Mouse (Mus musculus) lung, postnatal 36 days (tissue): ENCODE results near the gene Kifc5b.
A peak's percentile ranks its signal among the peaks of the same experiment; 100 is the strongest.
"Not testable (repeated sequence)": the region's sequence is repeated elsewhere in the genome, so short reads cannot be mapped to it uniquely, and the experiment has no call there.

Experiments used
- DNase-seq: peaks from one replicate; pipeline ENCODE4 v3.0.0; 2022; ENCODE audit warnings: mixed read lengths

Gene Kifc5b

DNA sequence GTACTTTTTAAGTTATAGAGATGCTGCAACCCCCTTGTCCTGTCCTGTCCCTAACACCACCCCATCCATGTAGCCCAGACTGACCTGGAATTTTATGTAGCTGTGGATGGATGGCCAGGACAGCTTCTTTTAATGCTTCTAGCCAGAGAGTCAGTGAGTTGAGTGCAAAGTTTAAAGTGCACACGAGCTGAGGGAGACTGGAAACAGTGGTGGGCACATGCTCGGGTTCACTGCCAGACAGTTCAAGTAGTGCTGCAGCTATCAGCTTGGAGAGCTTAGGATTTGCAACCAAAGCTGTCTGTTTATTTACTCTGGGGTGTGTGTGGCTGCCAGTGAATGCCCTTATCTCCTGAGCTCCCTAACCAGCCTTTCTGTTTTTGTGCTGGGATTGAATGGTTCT, 2.6 kb downstream of the Kifc5b start:
- DNase-seq: not testable (repeated sequence)

DNA sequence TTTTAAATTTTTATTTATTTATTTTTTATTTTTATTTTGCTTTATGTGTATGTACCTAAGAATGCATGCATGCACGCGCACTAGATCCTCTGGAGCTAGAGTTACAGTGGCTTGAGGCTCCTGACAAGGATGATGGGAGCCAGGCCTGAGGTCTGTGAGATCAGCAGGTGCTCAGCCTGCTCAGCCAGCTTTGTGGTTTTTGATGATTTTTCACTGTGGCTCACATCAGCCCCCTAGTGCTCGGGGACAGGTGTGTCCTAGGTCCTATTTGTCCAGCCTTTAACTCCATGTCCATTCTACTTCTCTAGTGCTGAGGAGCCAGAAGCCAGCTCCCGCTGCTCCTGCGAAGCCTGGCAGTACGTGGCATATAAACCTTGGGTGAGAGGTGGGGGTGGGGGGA, 5.5 kb downstream of the Kifc5b start:
- DNase-seq: not testable (repeated sequence)

DNA sequence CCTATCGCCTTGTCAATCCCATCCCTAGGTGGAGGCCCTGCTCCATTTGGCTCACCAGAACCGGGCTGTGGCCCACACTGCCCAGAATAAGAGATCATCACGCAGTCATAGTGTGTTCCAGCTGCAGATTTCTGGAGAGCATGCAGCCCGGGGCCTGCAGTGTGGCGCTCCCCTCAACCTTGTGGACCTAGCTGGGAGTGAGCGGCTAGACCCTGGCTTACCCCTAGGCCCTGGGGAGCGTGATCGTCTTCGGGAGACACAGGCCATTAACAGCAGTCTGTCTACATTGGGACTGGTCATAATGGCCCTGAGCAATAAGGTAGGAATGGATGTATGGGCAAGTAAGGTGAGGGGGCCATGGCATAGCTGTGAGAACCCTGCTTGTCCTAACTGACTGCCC, 8.5 kb downstream of the Kifc5b start:
- DNase-seq: not testable (repeated sequence)

DNA sequence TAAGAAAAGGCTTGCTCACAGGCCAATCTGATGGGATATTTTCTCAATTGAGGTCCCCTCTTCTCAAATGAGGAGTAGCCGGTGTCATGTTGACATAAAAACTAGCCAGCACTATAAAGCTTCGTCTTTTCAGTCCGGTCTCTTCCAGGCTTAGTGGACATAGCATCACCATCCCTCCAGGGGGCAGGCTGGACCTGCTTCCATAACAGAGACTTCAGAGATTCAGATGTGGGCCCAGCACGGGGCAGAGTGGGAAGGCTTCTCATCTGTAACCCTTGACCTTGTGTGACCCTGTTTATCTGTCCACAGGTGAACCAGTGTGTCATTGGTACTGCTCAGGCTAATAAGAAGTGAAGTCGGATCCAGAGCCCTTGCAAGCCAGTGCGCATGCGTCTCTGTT, 14.9 kb downstream of the Kifc5b start:
- DNase-seq: peak; percentile 73

DNA sequence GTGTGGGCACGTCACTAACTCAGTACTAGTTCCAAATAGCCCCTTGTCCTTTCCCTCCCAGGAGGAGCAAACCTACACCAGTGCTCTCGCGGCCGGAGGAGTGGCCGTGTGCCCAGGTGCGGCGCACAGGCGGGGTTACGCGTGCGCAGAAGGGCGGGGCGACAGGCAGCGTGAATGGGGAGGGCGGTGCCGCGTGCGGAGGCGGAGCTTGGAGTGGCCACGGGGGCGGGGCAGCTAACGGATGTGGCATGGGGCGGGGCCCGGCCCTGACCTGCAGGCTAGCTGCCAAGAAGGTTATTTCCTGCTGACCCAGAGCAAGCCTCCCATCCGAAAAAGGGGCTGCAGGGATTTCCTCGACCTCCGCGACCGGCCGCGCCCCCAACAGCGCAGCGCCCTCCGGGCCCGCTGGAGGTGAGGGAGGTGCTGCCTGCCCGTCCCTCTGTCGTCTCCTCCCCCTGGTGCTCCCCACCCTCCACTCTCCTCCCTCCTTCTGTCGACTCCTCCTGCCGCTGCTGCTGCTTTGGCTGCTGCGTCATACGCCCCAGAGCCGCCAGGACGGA, 16.0 kb downstream of the Kifc5b start, which contains the start of gene Phf1:
Phf1 (plus strand) TSS at position 214 of the 560 bp plus-strand sequence.
- DNase-seq: peak; percentile 98

DNA sequence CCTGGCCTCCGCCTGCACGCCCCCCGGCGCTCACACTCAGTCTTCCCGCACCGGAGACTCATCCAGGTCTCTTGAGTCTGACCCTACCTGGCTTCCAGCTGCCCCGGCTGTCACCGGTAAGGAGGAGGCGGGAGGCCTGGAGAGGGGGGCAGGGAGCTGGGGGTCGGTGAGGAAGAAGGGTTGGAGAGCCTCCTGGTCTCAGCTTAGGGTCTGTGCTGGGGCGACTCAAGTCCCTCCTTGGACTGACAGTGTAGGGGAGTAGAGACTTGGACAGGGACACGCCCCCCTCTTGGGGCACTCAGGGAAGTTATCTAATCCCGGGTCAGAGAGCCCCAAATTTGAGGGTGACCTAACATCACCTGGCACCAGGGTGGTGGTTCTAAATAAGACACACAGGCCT, 16.5 kb downstream of the Kifc5b start:
- DNase-seq: peak; percentile 36

DNA sequence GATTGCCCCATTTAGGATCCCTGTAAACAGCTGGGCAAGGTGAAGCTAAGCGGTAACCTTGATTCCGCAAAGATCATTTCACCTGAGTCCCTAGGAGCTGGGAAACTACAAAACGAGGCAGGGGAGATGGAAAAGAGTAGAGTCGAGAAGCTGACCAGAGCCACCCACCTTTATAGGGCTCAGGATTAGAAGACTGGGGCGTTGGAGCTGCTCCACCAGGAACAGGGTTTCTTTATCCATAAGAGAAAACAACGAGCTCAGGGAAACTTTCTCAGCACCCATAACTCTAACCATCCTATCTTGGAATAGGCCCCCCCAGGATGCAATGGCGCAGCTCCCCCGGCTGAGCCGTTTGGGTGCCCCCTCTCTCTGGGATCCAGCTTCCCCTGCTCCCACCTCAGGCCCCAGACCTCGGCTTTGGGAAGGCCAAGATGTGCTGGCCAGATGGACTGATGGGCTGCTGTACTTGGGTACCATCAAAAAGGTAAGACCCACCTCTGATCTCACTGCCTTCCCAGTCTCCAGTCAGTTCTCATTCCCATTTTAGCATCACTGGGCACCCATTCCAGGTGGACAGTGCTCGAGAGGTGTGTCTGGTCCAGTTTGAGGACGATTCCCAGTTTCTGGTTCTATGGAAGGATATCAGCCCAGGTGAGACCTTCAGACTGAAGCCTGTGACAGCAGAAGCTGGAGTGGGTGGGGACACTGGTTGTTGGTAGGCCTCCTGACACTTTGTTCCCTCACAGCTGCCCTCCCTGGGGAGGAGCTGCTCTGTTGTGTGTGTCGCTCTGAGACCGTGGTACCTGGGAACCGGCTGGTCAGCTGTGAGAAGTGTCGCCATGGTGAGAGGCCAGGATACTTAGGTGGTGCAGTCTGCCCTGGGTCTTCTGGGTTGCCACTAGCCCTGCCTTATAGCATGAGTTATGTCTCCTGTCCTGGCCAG, 17.3 kb downstream of the Kifc5b start:
- DNase-seq: no peak

DNA sequence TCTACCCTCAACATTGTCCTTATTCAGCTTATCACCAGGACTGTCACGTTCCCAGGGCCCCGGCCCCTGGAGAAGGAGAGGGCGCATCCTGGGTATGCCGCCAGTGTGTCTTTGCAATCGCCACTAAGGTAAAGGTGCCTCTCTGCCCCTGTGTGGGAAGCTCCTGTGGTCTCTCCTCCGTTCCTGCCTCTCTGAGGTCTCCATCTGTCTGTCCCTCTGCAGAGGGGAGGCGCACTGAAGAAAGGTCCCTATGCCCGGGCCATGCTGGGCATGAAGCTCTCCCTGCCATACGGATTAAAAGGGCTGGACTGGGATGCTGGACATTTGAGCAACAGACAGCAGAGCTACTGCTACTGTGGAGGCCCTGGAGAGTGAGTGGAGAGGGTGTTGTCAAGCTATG, 18.1 kb downstream of the Kifc5b start:
- no peak for DNase-seq

DNA sequence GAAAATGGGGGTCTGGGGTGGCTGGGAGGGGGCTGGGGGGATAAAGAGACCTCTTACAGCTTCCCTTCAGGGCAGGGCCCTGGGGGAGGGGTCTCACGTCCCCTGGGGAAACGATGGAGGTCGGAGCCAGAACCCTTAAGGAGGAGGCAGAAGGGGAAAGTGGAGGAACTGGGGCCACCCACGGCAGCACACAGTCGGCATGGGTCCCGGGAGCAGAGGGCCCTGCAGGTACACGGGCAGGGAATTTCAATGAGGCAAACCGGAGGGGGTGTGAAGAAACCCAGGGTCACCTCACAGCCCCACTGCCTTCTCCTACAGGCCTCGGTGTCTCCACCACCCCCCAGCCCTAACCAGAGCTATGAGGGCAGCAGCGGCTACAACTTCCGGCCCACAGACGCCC, 19.6 kb downstream of the Kifc5b start:
- DNase-seq: no peak

DNA sequence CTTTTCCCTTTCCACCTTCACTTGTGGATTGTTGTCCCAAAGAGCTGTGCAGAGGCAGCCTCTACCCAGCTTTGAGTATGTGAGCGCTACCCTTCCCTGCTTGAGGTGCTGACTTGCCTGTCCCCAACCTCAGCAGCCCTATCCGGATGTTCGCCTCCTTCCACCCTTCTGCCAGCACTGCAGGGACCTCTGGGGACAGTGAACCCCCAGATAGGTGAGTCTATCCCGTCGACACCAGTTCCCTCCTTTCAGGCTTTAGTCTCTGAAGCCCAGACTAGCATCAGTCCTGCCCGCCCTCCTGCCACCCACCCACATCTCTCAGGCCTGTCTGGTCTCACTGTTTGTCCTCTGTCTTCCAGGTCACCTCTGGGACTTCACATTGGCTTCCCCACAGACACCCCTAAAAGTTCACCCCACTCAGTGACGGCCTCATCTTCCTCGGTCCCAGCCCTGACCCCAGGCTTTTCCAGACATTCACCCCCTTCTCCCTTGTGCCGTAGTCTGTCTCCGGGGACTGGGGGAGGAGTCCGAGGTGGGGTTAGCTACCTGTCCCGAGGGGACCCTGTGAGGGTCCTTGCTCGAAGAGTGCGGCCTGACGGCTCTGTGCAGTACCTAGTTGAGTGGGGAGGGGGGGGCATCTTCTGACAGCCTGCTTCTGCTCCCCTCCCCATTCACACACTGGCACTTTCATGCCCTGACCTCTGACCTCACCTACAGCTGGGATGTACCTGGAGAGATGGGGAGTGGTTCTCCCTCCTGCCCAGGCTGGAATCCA, 20.2 kb downstream of the Kifc5b start:
- DNase-seq: no peak

DNA sequence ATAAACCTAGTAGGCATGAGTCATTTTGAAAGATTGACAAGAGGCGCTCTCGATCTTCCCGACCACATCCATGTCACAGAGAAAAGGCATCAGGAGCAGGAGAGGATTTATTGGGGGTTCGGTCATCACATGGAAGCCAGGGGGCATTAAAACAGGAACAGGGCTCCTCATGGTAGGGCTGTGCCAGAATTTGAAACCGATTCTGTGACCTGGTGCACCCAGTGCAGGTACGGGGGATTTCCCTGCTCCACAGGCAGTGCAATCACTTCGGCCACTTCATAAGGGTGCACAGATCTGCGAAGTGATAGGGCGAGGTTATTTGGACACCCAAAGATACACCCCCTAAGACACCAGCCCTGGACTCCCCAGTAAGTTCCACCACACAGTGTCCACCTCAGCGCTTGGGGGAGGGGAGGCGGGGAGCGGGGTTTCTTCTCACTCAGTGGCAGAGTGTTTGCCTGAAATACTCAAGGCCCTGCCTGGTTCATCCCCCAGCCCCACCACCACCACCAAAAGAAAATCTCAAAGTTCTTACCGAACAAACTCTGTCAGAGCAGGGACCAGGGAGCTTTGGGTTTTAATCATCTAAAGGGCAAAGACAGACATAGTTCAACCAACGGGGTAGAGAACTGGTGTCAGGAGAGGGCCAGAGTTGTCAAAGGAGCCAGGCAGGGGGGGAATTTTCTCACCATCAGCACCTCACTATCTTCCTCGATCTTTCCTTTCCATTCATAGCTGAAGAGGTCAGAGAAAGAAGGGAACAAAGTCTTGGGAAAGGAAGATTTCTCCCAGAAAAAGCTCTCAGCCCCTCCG, 21.2 kb downstream of the Kifc5b start:
- DNase-seq: no peak

DNA sequence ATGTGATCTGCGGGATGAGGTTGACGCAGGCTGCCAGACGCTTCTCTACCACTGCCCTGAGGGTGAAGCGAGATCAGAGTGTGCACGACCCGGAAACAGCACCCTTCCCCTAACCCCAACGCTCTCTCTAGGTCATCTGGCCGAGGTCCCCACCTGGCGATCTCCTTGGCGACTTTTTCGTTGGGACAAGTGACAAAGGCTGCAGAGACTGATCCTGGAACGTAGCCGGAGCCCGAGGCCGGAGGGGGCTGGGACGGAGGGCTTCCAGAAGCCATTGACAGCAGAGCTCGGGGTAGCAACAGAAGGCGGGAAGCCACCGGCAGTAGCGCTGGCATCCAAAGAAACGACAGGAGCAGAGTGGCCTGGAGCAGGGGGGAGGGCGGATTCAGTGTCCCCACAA, 21.8 kb downstream of the Kifc5b start:
- no peak for DNase-seq

DNA sequence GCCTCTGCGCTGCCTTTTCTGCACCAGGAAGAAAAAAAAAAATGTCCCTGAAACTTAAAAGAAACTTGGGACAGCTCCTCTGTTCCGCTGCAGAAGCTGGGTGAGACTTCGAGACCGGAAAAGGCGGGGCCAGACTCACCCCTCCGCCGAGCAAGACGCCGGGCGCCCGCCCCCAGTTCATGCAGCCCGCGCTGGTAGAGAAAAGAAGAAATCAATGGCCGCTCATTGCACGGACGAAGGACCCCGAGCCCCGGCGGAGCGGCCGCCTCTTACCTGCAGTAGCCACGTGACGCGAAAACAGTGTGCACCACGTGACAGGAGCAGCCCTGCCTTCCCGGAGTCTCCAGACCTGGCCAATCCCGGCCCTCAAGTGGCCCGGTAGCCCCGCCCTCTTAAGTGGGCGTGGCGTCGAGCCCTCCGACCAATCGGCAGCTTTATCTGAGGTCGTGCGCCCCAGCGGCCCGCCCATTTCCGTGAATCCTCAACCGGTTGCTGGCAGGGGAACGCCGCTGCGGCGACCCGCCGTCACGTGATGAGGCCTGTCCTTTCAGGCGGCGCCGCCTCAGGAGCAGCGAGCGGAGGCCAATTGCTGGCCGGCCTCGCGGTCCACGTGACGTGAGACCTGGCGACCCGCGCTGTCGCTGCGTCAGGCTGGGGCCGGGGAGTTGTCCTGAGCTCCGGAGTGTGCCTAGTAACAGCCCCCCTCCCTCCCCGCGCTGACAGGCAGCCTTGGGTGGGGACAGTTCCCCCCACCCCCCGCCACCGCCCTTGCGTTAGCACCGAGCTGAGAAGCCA, 22.5 kb downstream of the Kifc5b start, which contains the start of gene Cuta:
Cuta (minus strand) TSS at position 392 of the 795 bp plus-strand sequence.
- peak; percentile 100 for DNase-seq

DNA sequence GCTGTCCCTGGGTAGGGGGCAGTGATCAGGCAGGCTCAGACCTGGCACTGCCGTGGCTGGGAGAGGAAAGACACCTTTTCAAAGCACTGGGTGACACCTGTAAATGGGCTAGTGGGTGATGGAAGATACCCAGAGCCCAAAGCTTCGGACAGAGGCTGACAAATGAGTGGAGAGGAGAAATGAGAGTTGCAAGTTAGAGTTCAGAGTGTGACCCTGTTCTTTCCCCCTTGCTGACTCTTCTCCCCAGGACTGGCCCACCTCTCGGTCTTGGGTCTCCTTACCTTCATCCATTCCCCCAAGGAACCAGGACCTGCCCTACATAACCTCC, 23.0 kb downstream of the Kifc5b start:
- DNase-seq: no peak

DNA sequence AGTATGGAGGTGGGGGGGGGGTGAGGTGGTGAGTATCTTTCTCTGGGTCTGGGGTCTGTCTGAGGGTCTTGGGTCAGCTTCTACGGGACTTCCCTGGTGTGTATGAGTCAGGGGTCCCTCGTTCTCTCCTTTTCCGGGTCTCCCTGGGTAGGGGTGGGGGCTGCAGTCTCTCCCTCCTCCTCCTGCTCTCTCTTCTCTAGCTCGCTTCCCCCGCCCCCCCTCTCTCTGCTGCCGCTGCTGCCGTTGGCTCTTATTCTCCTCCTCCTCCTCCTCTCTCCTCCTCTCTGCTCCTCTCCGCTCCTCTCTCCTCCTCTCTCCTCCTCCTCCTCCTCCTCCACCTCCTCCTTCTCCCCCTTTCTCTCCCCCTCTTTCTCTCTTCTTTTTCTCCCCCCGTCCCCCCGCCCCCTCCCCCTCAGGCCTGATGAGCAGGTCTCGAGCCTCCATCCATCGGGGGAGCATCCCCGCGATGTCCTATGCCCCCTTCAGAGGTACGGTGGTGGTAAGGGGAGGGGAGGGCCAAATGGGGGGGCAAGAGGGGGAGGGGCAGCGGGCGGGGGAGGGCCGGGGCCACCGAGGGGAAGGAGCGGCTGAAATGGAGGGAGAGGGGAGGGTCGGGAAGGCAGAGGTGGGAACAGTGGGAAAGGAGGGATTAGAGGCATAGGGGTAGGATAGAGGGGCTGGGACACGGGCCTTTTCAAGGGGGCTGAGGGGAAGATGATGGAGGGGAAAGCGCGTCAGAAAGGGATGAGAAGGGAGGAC, 24.3 kb downstream of the Kifc5b start, which contains the start of gene Syngap1:
Syngap1 (plus strand) TSS at position 223 of the 759 bp plus-strand sequence.
- no peak for DNase-seq

DNA sequence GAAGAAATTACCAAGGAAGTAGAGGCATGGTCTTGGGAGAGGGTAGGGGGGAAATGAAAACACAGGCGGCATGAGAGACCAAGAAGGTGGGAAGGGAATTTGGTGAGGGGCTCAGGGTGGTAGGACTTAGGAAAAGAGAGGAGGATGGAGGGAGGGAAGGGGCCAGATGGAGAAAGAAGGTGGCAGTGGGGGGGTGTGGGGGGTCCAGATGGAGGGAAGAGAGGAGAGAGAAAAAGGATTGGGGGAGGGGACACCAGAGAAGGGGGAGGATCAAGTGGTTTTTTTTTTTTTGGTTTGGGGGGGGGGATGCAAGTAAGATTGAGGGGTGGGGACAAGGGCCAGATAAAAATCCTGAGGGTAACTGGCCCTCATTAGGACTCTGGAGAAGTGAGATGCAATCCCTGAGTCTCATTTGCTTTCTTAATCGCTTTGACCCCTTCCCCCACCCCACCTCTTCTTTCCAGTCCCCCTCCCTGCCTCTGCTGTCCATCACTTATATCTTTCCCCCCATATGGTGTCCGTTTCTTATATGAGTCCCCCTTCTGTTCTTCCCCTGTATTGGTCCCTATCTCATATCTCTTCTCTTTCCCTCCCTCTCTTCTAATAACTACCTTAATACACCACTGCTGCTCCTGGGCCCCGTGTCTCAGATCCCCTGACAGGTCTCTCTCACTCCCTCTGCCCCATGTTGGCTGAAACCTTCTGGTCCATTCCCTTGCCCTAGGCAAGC, 25.1 kb downstream of the Kifc5b start:
- no peak for DNase-seq

DNA sequence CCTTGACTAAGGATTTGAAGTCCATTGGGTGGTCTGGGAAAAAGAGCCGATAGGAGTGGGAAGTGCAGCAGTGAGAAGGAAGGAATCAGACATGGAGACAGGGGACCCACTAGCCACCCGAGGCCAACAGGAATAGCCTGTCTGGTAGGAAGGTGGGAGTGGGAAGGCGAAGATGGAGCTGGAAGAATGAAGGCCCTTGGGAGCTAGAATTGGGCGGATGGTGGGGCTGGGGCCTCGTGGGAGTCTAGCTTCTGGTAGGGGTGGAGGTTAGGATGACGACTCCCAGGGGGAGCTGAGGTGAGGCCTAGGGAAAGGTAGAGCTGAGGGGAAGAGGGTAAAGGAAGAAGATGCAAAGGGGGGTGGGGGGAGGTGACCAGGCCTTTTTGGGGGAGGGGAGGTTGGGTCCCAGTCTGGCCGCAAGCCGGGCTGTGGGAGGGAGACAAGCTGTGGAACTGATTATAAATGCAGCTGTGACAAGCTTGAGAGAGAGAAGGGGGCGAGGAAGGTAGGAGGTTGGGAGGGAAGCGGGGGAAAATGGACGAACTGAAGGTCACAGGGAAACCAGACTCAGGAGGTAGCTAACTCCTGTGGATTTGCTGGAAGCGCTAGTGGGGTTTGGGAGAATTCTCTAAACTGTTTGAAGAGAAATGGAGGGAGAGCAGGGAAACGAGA, 29.1 kb downstream of the Kifc5b start:
- no peak for DNase-seq

DNA sequence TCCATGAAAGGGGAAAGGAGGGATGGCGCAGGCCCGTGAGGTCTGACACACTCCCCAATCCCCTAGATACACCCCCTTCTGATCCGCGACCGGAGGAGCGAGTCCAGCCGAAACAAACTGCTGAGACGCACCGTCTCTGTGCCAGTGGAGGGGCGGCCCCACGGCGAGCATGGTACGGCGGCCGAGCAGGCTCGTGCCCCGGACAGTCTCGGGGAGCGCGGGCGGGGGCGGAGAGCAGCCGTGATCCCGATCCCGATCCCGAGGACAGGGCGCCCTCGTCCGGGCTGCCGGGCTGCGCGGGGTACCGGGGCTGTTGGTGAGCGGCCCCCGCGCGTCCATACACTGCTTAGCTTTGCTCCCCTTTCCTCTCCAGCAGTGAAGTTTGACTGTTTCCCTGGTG, 29.7 kb downstream of the Kifc5b start:
- peak; percentile 83 for DNase-seq

DNA sequence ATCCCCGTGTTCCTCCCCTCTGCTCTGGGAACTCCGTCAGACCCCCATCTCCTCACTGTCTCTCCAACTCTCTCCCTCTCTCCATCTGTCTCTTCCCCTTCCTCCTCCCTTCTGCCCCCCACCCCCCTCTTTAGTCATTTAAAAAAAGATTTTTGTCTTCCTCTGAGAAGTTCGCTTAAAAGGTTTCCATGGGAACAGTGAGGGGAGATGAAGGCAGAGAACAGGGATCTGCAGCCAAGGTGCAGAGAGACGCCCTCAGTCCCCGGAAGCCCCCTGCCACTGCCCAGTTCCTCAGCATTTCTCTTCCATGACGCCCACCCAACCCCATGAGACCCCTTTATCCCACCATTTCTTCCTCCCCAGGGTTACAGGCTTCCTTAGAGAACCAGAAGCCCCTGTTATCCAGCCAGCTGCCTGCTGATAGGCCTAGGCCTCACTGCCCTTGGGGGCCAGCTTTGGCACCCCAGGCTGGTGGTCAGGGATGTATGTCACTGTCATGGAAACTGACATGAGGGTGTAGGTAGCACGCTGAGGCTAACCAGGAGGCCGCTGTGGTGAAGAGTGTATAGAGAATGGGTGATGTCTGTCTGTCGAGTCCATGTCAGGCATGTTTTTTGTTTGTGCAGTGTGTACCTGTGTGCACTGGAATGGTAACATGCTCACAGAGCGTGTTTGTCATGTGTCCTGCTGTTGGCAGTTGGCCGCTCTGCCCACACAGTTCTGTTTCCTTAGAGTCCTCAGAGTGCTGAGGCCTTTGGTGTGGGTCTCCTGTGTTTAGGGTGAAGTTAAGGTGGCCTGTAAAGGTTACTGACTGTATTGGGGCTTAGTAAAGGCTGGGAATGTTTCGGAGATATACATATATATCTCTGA, 30.6 kb downstream of the Kifc5b start:
- DNase-seq: no peak
